Comparison of ENCODE assay signal across 24 mouse cellular contexts in the genomic region with DNA sequence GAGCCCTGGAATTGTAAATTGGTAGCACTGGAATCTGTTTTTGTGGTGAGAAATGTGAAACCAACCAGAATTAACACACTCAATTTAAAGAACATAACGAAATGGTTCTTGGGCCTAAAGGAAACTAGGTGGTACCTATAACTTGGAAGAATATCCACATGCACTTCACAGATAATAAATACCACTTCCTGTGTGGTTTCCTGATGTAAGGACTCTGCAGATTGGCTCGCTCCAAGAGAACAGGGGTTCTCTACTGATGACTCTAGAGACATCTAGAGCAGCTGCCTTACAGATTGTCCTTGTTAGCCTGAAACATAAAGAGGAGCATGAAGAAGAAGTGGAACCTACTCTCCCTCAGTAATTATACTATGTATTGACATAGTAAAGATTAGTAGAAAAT.
DNase-seq lines count a peak whose midpoint lies in the region; ATAC-seq and TF ChIP-seq lines count a peak whose summit lies in the region.
"Had no signal": no experiment of that assay in that cellular context is flagged by ENCODE, and none has a peak within 500 bp of the region (broad histone marks: within the 10 kb centered on the region; RNA-seq: fewer than 3 reads in every experiment).

No protein-coding gene starts in this region.

- H3K36me3 ChIP-seq in MEL (ENCODE audit: control insufficient read depth in 1 of 2, insufficient read depth in 2 of 2, low read length in 2 of 2) = no peaks in the 10 kb centered on the region
- H3K36me3 ChIP-seq: embryonic facial prominence, embryonic 10.5 days; embryonic facial prominence, embryonic 12.5 days; forebrain, embryonic 15.5 days; G1E had no signal

- H3K27ac ChIP-seq in MEL (ENCODE audit: control insufficient read depth, low read depth, low read length) = no peak overlapping the region
- H3K27ac ChIP-seq: embryonic facial prominence, embryonic 10.5 days; embryonic facial prominence, embryonic 12.5 days; forebrain, embryonic 13.5 days; forebrain, embryonic 15.5 days had no signal

- no peak for TF ChIP-seq RAD21 in MEL (IDR thresholded peaks at IDR 0.05; ENCODE audit: low read depth, low read length)

- ATAC-seq in common myeloid progenitor, adult 5-6 weeks (replicated peaks; ENCODE audit: low read depth, poor library complexity, severe bottlenecking) = peak; percentile 95
- peak; percentile 54 for ATAC-seq in megakaryocyte progenitor cell, adult 5-6 weeks (replicated peaks; ENCODE audit: poor library complexity)
- ATAC-seq: activated CD4-positive, CD25-positive, alpha-beta regulatory T cell, adult 4 months; CD4-positive, CD25-positive, alpha-beta regulatory T cell, adult 4 months; forebrain, embryonic 13.5 days; forebrain, embryonic 15.5 days; forebrain, postnatal 0 days; Patski had no signal

- no peaks in the 10 kb centered on the region for H3K9me3 ChIP-seq in MEL (replicated peaks; ENCODE audit: insufficient read depth, low read length)
- H3K9me3 ChIP-seq: embryonic facial prominence, embryonic 10.5 days; embryonic facial prominence, embryonic 12.5 days; forebrain, embryonic 13.5 days; forebrain, embryonic 15.5 days; G1E had no signal

- no peak for TF ChIP-seq CTCF in MEL (IDR thresholded peaks at IDR 0.05 in 2 of 3, conservative IDR thresholded peaks at IDR 0.05 in 1 of 3; ENCODE audit: control insufficient read depth in 1 of 3, insufficient read depth in 1 of 3, low read depth in 2 of 3, low read length in 3 of 3, poor library complexity in 1 of 3, severe bottlenecking in 1 of 3)

- H3K27me3 ChIP-seq in MEL (ENCODE audit: control insufficient read depth in 1 of 2, insufficient read depth in 2 of 2, low read length in 2 of 2) = no peaks in the 10 kb centered on the region
- H3K27me3 ChIP-seq: CH12.LX; embryonic facial prominence, embryonic 12.5 days; forebrain, embryonic 13.5 days; forebrain, embryonic 15.5 days had no signal

- no peak overlapping the region for H3K4me3 ChIP-seq in MEL (ENCODE audit: control insufficient read depth in 1 of 2, insufficient read depth in 1 of 2, low read depth in 2 of 2, low read length in 2 of 2)
- H3K4me3 ChIP-seq: embryonic facial prominence, embryonic 10.5 days; embryonic facial prominence, embryonic 12.5 days; forebrain, embryonic 13.5 days; forebrain, embryonic 15.5 days had no signal

- no peaks in the 10 kb centered on the region for H3K79me2 ChIP-seq in MEL (ENCODE audit: control insufficient read depth, insufficient read depth, low read length, poor library complexity)

- H3K9ac ChIP-seq in MEL (ENCODE audit: control insufficient read depth, low read depth, low read length, poor library complexity, severe bottlenecking) = no peak overlapping the region
- H3K9ac ChIP-seq: embryonic facial prominence, embryonic 12.5 days; forebrain, embryonic 13.5 days; forebrain, embryonic 15.5 days; forebrain, postnatal 0 days had no signal

- no peak for TF ChIP-seq POLR2A in MEL (IDR thresholded peaks at IDR 0.05; ENCODE audit: control insufficient read depth in 1 of 2, insufficient read depth in 1 of 2, low read depth in 1 of 2, low read length in 2 of 2, poor library complexity in 1 of 2)

- TF ChIP-seq EP300 in MEL (IDR thresholded peaks at IDR 0.05; ENCODE audit: low read depth in 1 of 2, low read length in 2 of 2) = peak in 1 of 2 experiments; percentile 30; a peak in 1 of 4 replicates

- no peaks in the 10 kb centered on the region for H3K4me1 ChIP-seq in MEL (ENCODE audit: control insufficient read depth in 1 of 2, insufficient read depth in 2 of 2, low read length in 2 of 2)
- H3K4me1 ChIP-seq: embryonic facial prominence, embryonic 10.5 days; embryonic facial prominence, embryonic 12.5 days; forebrain, embryonic 13.5 days; forebrain, embryonic 15.5 days had no signal

- peak; percentile 27 for DNase-seq in MEL (ENCODE audit: low read depth, low spot score)
- DNase-seq in heart, adult 9 months (ENCODE audit: low spot score in 2 of 2) = no peak
- no peak for DNase-seq in adrenal gland, postnatal 10 days
- no peak for DNase-seq in frontal cortex, postnatal 25 days (ENCODE audit: low spot score in 2 of 2)
- DNase-seq: adrenal gland, adult 8-10 months; adrenal gland, postnatal 36 days; B cell, adult 2 months; cerebellum, adult 18-20 months; cerebellum, adult 8-10 months; cerebellum, adult 9-11 months; cerebellum, postnatal 14 days; cerebellum, postnatal 36 days; forebrain, postnatal 0 days had no signal

TF ChIP-seq in MEL, 35 proteins besides CTCF, POLR2A, EP300 and RAD21:
- TF ChIP-seq USF2 (IDR thresholded peaks at IDR 0.05; ENCODE audit: borderline replicate concordance in 1 of 2, insufficient read depth in 1 of 2, low read depth in 1 of 2, low read length in 2 of 2) = no peak
- 0 out of 2 replicates have a peak, but pooled peaks have one; percentile 11 for TF ChIP-seq TCF12 (IDR thresholded peaks at IDR 0.05; ENCODE audit: low read depth, low read length)
